Mouse (Mus musculus) adrenal gland (tissue): ENCODE data around the gene Gm9112.
"Not testable (repeated sequence)": the region's sequence is repeated elsewhere in the genome, so short reads cannot be mapped to it uniquely, and the experiment has no call there.

ENCODE experiments used
- intact Hi-C: fragments of 180-260 bp; cut with DNase I; formaldehyde crosslinking; loops from one replicate; pipeline ENCODE4 v1.15.1; 2025
- long read RNA-seq, 2 experiments: library from polyadenylated mRNA; unstranded; transcript quantifications; one replicate each; pipeline ENCODE4 v2.0.0; 2020; ENCODE audit warnings: borderline replicate concordance in 1 of 2; ENCODE audit not compliant: insufficient replicate concordance in 1 of 2

Gene Gm9112
- long read RNA-seq, experiment 1: 0 reads
- long read RNA-seq, experiment 2: 0 reads

- intact Hi-C loops: not testable (repeated sequence)
Measured at GRCm38 (mm10) chrX:102707535-102707934, at the start of gene Gm9112, which contains the start of gene Dmrtc1b. TSS of gene Gm9112 (minus strand) at chrX:102707635. TSS of gene Dmrtc1b (plus strand) at chrX:102707865.

GRCm38 (mm10) chrX:102724226-102724625 is 16.8 kb upstream of the Gm9112 start:
- intact Hi-C loops: not testable (repeated sequence)

DNA sequence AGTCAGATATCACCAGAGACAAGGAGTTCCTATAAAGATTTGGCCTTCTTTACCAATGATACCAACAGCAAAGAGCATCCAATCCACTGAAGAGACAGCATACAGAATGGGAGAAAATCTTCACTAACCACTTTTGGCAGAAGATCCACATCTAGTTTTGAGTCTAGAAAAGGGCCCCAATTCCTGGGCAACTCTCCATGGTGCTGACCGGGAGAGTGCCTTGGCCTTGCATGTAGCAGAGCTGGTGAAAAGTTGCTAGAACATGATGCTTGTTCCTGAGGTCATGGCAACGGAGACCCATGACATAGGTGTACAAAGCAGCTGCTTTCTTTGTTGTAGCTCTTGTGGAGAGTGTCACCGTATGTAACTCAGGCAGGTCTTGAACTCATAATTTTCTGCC is 6.8 kb downstream of the Gm9112 start:
- intact Hi-C loops: not testable (repeated sequence)

- intact Hi-C loops: not testable (repeated sequence)
Measured at GRCm38 (mm10) chrX:102689252-102689651, 18.2 kb downstream of the Gm9112 start.

GRCm38 (mm10) chrX:102686872-102687271 is 20.6 kb downstream of the Gm9112 start, which contains the start of gene Gm3880:
TSS of gene Gm3880 (minus strand) at chrX:102686972.
- intact Hi-C loops: not testable (repeated sequence)

- intact Hi-C loops: not testable (repeated sequence)
Measured at GRCm38 (mm10) chrX:102684706-102685105, 22.7 kb downstream of the Gm9112 start.

- intact Hi-C loops: no loop called here
Measured at GRCm38 (mm10) chrX:102666641-102667040, 40.8 kb downstream of the Gm9112 start.

GRCm38 (mm10) chrX:102660712-102661111 is 46.7 kb downstream of the Gm9112 start:
- intact Hi-C loops: no loop called here
